Mouse (Mus musculus) kidney, adult 2 months (tissue): ENCODE measurements around the gene Gimap1.

Experiments
- CTCF ChIP-seq: fragments of 200-500 bp; conservative IDR thresholded peaks from 2 replicates; pipeline ENCODE4 v1.5.1; 2011; ENCODE audit warnings: low read depth, mild to moderate bottlenecking, control low read depth, low read length, moderate library complexity, mixed read lengths; ENCODE audit not compliant: insufficient read depth, insufficient read length
- POLR2A ChIP-seq: fragments of 200-500 bp; IDR thresholded peaks from one replicate; pipeline ENCODE4 v1.6.1; 2011; ENCODE audit warnings: low read depth, low read length, control low read depth

DNA sequence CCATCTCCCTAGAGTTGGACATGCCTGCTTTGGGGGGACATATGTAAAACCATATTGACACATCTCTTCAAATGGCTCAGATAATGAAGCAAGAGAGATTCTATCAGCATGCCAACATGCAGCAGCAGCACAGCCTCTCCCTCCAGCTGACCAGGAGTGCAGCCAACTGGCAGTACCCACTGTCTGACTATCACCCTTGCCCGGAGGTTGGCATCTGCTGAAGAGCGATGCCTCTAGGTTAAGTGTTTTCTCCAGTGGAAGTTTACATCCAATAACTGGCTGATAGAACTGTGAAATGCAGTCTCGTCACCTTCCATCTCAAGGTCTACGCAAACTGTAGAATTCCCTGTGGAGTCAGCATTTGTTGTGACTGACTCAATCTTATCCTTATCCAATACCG is 1.2 kb upstream of the Gimap1 start:
- TF ChIP-seq POLR2A (no peak), CTCF (no peak)
